Mouse (Mus musculus) liver, embryonic 11.5 days (tissue): Measurements from ENCODE around the gene Sapcd1. TPM values are rescaled to one million over a fixed set of nuclear protein-coding genes. Genes with fewer than 3 reads are reported as not detected.

Source experiments
- polyA plus RNA-seq: library from polyadenylated mRNA; unstranded; fragments of >200 nt; fragmentation: Nextera tagmentation; extraction: Ambion mirVana; gene quantifications from 2 replicates; pipeline ENCODE4 v1.2.1, GENCODE M21; 2014

Sapcd1 gene
- polyA plus RNA-seq, 1 experiment from 2014 or later, result 8.5 TPM

Other genes with a start within 250 kb of the Sapcd1 start
- gene Cyp21a1, start 223.5 kb downstream of the Sapcd1 start, polyA plus RNA-seq, result not detected in 2 replicates
- gene Stk19, start 191.1 kb downstream of the Sapcd1 start, polyA plus RNA-seq, result 25.1 and 27.1 TPM in 2 replicates
- 55.4 and 56.3 TPM in 2 replicates for gene Dxo, start 191.0 kb downstream of the Sapcd1 start, polyA plus RNA-seq
- 43.7 and 44.8 TPM in 2 replicates for gene Skiv2l, start 177.8 kb downstream of the Sapcd1 start, polyA plus RNA-seq
- 108 and 114 TPM in 2 replicates for gene Nelfe, start 177.6 kb downstream of the Sapcd1 start, polyA plus RNA-seq
- gene Cfb, start 165.5 kb downstream of the Sapcd1 start, polyA plus RNA-seq, result 67.6 and 74.9 TPM in 2 replicates
- 0.45 and 0.86 TPM in 2 replicates for gene Zbtb12, start 148.5 kb downstream of the Sapcd1 start, polyA plus RNA-seq
- 0.09 TPM in 1 of 2 replicates, not detected in the other for gene Gm20547, start 146.0 kb downstream of the Sapcd1 start, polyA plus RNA-seq
- gene C2, start 129.8 kb downstream of the Sapcd1 start, polyA plus RNA-seq, result 8.1 and 9.0 TPM in 2 replicates
- gene Ehmt2, start 129.5 kb downstream of the Sapcd1 start, polyA plus RNA-seq, result 43.6 and 50.9 TPM in 2 replicates
- 0.97 and 1.3 TPM in 2 replicates for gene Slc44a4, start 113.5 kb downstream of the Sapcd1 start, polyA plus RNA-seq
- gene Neu1, start 96.8 kb downstream of the Sapcd1 start, polyA plus RNA-seq, result 24.4 and 26.4 TPM in 2 replicates
- 0.14 and 0.41 TPM in 2 replicates for gene Hspa1b, start 68.8 kb downstream of the Sapcd1 start, polyA plus RNA-seq
- not detected in 2 replicates for gene Gm20481, start 58.1 kb downstream of the Sapcd1 start, polyA plus RNA-seq
- 4.7 and 5.7 TPM in 2 replicates for gene Hspa1a, start 55.9 kb downstream of the Sapcd1 start, polyA plus RNA-seq
- 0.66 and 1.5 TPM in 2 replicates for gene Hspa1l, start 55.3 kb downstream of the Sapcd1 start, polyA plus RNA-seq
- 304 and 315 TPM in 2 replicates for gene Lsm2, start 46.2 kb downstream of the Sapcd1 start, polyA plus RNA-seq
- gene Vars, start 27.0 kb downstream of the Sapcd1 start, polyA plus RNA-seq, result 234 and 245 TPM in 2 replicates
- 0.16 TPM in 2 replicates for gene Vwa7, start 11.4 kb downstream of the Sapcd1 start, polyA plus RNA-seq
- 3.8 and 4.7 TPM in 2 replicates for gene Msh5, start 18.7 kb upstream of the Sapcd1 start, polyA plus RNA-seq
- 118 and 134 TPM in 2 replicates for gene Clic1, start 21.9 kb upstream of the Sapcd1 start, polyA plus RNA-seq
- gene Ddah2, start 31.0 kb upstream of the Sapcd1 start, polyA plus RNA-seq, result 124 and 132 TPM in 2 replicates
- 0.34 and 1.8 TPM in 2 replicates for gene Ly6g6c, start 37.4 kb upstream of the Sapcd1 start, polyA plus RNA-seq
- gene Mpig6b, start 38.2 kb upstream of the Sapcd1 start, polyA plus RNA-seq, result 8.4 and 11.2 TPM in 2 replicates
- 0.57 TPM in 1 of 2 replicates, not detected in the other for gene Ly6g6e, start 48.9 kb upstream of the Sapcd1 start, polyA plus RNA-seq
- 0.44 and 0.78 TPM in 2 replicates for gene Ly6g6d, start 50.0 kb upstream of the Sapcd1 start, polyA plus RNA-seq
- gene Ly6g6f, start 57.6 kb upstream of the Sapcd1 start, polyA plus RNA-seq, result 12.8 and 13.5 TPM in 2 replicates
- 71.6 and 79.8 TPM in 2 replicates for gene Abhd16a, start 61.2 kb upstream of the Sapcd1 start, polyA plus RNA-seq
- not detected in 2 replicates for gene Ly6g5c, start 80.3 kb upstream of the Sapcd1 start, polyA plus RNA-seq
- gene Ly6g5b, start 87.4 kb upstream of the Sapcd1 start, polyA plus RNA-seq, result 0.69 and 0.89 TPM in 2 replicates
- 23.7 and 25.2 TPM in 2 replicates for gene Gpank1, start 93.4 kb upstream of the Sapcd1 start, polyA plus RNA-seq
- 246 and 259 TPM in 2 replicates for gene Csnk2b, start 94.0 kb upstream of the Sapcd1 start, polyA plus RNA-seq
- gene D17H6S53E, start 98.4 kb upstream of the Sapcd1 start, polyA plus RNA-seq, result 6.0 and 7.1 TPM in 2 replicates
- 429 and 459 TPM in 2 replicates for gene Apom, start 104.0 kb upstream of the Sapcd1 start, polyA plus RNA-seq
- gene Bag6, start 107.2 kb upstream of the Sapcd1 start, polyA plus RNA-seq, result 61.4 and 73.6 TPM in 2 replicates
- 169 and 205 TPM in 2 replicates for gene Prrc2a, start 136.9 kb upstream of the Sapcd1 start, polyA plus RNA-seq
- gene Aif1, start 148.1 kb upstream of the Sapcd1 start, polyA plus RNA-seq, result 13.9 and 20.0 TPM in 2 replicates
- 24.1 and 28.1 TPM in 2 replicates for gene Lst1, start 160.4 kb upstream of the Sapcd1 start, polyA plus RNA-seq
- 0.70 and 0.78 TPM in 2 replicates for gene Ltb, start 166.4 kb upstream of the Sapcd1 start, polyA plus RNA-seq
- gene Tnf, start 174.0 kb upstream of the Sapcd1 start, polyA plus RNA-seq, result 0.47 and 0.53 TPM in 2 replicates
- gene Lta, start 177.3 kb upstream of the Sapcd1 start, polyA plus RNA-seq, result not detected in 2 replicates
- gene Gm16181, start 192.8 kb upstream of the Sapcd1 start, polyA plus RNA-seq, result 0.53 TPM in 1 of 2 replicates, not detected in the other
- 2.6 and 2.9 TPM in 2 replicates for gene Atp6v1g2, start 205.6 kb upstream of the Sapcd1 start, polyA plus RNA-seq
- gene Nfkbil1, start 207.8 kb upstream of the Sapcd1 start, polyA plus RNA-seq, result 4.6 and 5.4 TPM in 2 replicates
- gene Ddx39b, start 213.7 kb upstream of the Sapcd1 start, polyA plus RNA-seq, result 432 and 439 TPM in 2 replicates
- 88.0 and 90.8 TPM in 2 replicates for gene H2-D1, start 234.7 kb upstream of the Sapcd1 start, polyA plus RNA-seq